Mouse (Mus musculus) C2C12 (cell line): ENCODE results near the gene Bbox1. TPM values are rescaled to one million over a fixed set of nuclear protein-coding genes. Genes with fewer than 3 reads are reported as not detected.

ENCODE experiments used
- H3K27me3 ChIP-seq: one replicate; pipeline ENCODE4 v1.6.1; 2011; ENCODE audit not compliant: control insufficient read depth, insufficient read depth, insufficient read length
- H3K36me3 ChIP-seq: one replicate; pipeline ENCODE4 v1.6.1; 2011; ENCODE audit not compliant: control insufficient read depth, insufficient read depth
- H3K4me3 ChIP-seq: one replicate; pipeline ENCODE4 v1.5.1; 2011; ENCODE audit warnings: mild to moderate bottlenecking, control low read depth; ENCODE audit not compliant: poor library complexity, insufficient read depth, severe bottlenecking
- H3K79me2 ChIP-seq: one replicate; pipeline ENCODE4 v1.6.1; 2011; ENCODE audit not compliant: control insufficient read depth, insufficient read depth
- H3K79me3 ChIP-seq: one replicate; pipeline ENCODE4 v1.6.1; 2011; ENCODE audit warnings: low read depth, control low read depth
- H3ac ChIP-seq: one replicate; pipeline ENCODE3; 2011; ENCODE audit warnings: low read depth; ENCODE audit not compliant: control insufficient read depth, insufficient read length
- CEBPB ChIP-seq: IDR thresholded peaks from one replicate; pipeline ENCODE4 v1.6.1; 2011; ENCODE audit warnings: low read depth, mild to moderate bottlenecking, control low read depth, moderate library complexity
- CTCF ChIP-seq: IDR thresholded peaks from one replicate; pipeline ENCODE4 v1.5.1; 2011; ENCODE audit not compliant: control insufficient read depth, insufficient read depth, insufficient read length
- FOSL1 ChIP-seq: IDR thresholded peaks from one replicate; pipeline ENCODE4 v1.8.0; 2011; ENCODE audit warnings: mild to moderate bottlenecking, low read length; ENCODE audit not compliant: poor library complexity, insufficient read depth, severe bottlenecking
- MAX ChIP-seq: IDR thresholded peaks from one replicate; pipeline ENCODE4 v1.6.1; 2011; ENCODE audit warnings: mild to moderate bottlenecking, control low read depth
- MYOD1 ChIP-seq: IDR thresholded peaks from one replicate; pipeline ENCODE4 v1.6.1; 2011; ENCODE audit warnings: low read depth; ENCODE audit not compliant: control insufficient read depth, insufficient read length
- MYOG ChIP-seq: IDR thresholded peaks from one replicate; pipeline ENCODE4 v1.6.1; 2011; ENCODE audit not compliant: control insufficient read depth, insufficient read length; ENCODE audit errors: extremely low read depth
- USF1 ChIP-seq: IDR thresholded peaks from one replicate; pipeline ENCODE4 v1.6.1; 2011; ENCODE audit warnings: low read depth, mild to moderate bottlenecking, control low read depth, moderate library complexity
- polyA plus RNA-seq: library from polyadenylated mRNA; unstranded; fragments of >200 nt; fragmentation: generic; extraction: Trizol; gene quantifications from one replicate; pipeline ENCODE4 v1.2.1, GENCODE M21; 2012; ENCODE audit warnings: missing spikeins

The Bbox1 gene
- polyA plus RNA-seq, 1 experiment = not detected

DNA sequence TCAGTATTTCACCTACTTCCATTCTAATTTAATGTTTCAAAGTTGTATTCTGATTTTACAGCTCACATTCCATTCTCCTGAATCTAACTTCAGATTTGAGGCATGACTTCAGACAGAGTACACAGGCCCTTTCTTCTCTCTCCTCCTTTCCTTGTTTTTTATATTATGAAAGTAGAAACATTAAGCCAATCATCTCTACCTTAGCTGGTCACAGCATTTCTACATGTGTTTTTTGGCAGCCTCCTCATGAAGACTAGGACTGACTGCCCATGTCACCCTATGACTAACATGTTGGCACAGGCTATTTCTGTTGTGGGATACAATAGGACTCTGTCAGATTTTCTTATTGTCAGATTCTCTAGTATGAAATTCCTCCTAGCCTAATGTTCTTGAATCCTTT, 14.6 kb upstream of the Bbox1 start:
- Histone ChIP-seq H3K27me3 (no peaks in the 10 kb centered on the region), H3ac (no peak overlapping the region), H3K79me3 (no peaks in the 10 kb centered on the region), H3K79me2 (no peaks in the 10 kb centered on the region), H3K36me3 (no peaks in the 10 kb centered on the region), H3K4me3 (no peak overlapping the region)
- TF ChIP-seq MYOD1 (no peak), MYOG (no peak), CEBPB (no peak), MAX (no peak), FOSL1 (no peak), USF1 (no peak), CTCF (no peak)

GRCm38 (mm10) chr2:110319949-110320348, 5.6 kb upstream of the Bbox1 start:
- Histone ChIP-seq H3K79me3 (no peaks in the 10 kb centered on the region), H3K36me3 (no peaks in the 10 kb centered on the region), H3K79me2 (no peaks in the 10 kb centered on the region), H3K27me3 (no peaks in the 10 kb centered on the region), H3ac (no peak overlapping the region), H3K4me3 (no peak overlapping the region)
- TF ChIP-seq MYOD1 = no peak
- TF ChIP-seq MAX = no peak
- TF ChIP-seq FOSL1 = no peak
- no peak for TF ChIP-seq USF1
- no peak for TF ChIP-seq CTCF
- no peak for TF ChIP-seq CEBPB
- no peak for TF ChIP-seq MYOG

DNA sequence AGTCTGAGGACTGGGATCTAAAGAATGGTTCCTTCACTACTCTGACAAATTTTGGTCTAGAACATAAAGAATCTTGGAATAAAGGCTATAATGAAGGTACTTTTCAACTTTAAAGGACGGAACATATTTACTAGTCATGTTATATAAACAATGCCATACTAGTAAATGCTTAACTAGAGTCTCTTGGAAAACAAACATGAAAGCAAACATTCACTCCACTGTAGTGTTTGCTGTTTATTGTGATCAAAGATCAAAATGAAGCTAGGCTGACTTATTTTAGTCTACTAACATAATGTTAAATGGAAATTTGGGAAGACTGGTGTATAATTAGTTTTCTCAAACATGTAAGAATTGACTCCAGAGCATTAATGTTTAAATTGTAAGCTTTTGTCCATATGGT, 4.9 kb upstream of the Bbox1 start:
- TF ChIP-seq CTCF = no peak
- no peak for TF ChIP-seq USF1
- no peak for TF ChIP-seq CEBPB
- no peak for TF ChIP-seq MYOD1
- TF ChIP-seq MYOG = no peak
- no peaks in the 10 kb centered on the region for H3K79me3 ChIP-seq

DNA sequence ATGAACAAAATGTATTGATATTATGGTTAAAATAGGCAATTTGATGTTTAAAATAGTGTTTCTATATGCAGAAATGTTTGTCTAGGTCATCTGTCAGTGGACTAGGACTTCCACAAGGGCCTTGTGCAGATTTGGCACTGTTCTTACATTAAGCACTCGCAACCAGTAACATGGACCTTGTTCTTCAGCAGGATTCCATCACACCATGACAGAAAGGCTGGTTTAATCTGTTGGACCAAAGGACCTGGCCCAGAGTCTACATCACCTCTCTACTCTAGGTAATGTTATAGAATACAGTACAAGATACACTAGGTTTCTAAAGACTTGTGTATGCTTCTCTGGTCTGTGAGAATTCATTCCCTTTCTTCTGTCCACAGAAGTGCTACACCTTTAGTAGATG, 4.4 kb upstream of the Bbox1 start:
- H3K79me2 ChIP-seq = no peaks in the 10 kb centered on the region
- H3K79me3 ChIP-seq = no peaks in the 10 kb centered on the region
- H3ac ChIP-seq = no peak overlapping the region
- H3K27me3 ChIP-seq = no peaks in the 10 kb centered on the region
- no peaks in the 10 kb centered on the region for H3K36me3 ChIP-seq
- TF ChIP-seq MYOD1 = no peak
- TF ChIP-seq USF1 = no peak
- TF ChIP-seq MAX = no peak
- TF ChIP-seq CEBPB = no peak
- TF ChIP-seq CTCF = no peak
- no peak overlapping the region for H3K4me3 ChIP-seq

More for the DNA sequence above, 4.9 kb upstream of the Bbox1 start:
- no peak overlapping the region for H3K4me3 ChIP-seq
- no peaks in the 10 kb centered on the region for H3K79me2 ChIP-seq
- no peaks in the 10 kb centered on the region for H3K27me3 ChIP-seq
- no peaks in the 10 kb centered on the region for H3K36me3 ChIP-seq
- H3ac ChIP-seq = no peak overlapping the region

- H3K79me2 ChIP-seq = no peaks in the 10 kb centered on the region
- TF ChIP-seq CTCF (no peak), MYOD1 (no peak), MYOG (no peak), FOSL1 (no peak), USF1 (no peak), MAX (no peak)
- H3K4me3 ChIP-seq = no peak overlapping the region
- H3K27me3 ChIP-seq = no peaks in the 10 kb centered on the region
- no peak overlapping the region for H3ac ChIP-seq
- H3K36me3 ChIP-seq = no peaks in the 10 kb centered on the region
- H3K79me3 ChIP-seq = no peaks in the 10 kb centered on the region
Measured at GRCm38 (mm10) chr2:110316116-110316883, 1.9 kb upstream of the Bbox1 start.

GRCm38 (mm10) chr2:110314074-110314473, 286 bp downstream of the Bbox1 start:
- Histone ChIP-seq H3K79me2 (no peaks in the 10 kb centered on the region), H3ac (no peak overlapping the region), H3K27me3 (no peaks in the 10 kb centered on the region), H3K36me3 (no peaks in the 10 kb centered on the region), H3K79me3 (no peaks in the 10 kb centered on the region), H3K4me3 (no peak overlapping the region)
- TF ChIP-seq MYOD1 = no peak
- no peak for TF ChIP-seq MAX
- TF ChIP-seq CTCF = no peak
- no peak for TF ChIP-seq CEBPB
- TF ChIP-seq USF1 = no peak
- TF ChIP-seq FOSL1 = no peak
- no peak for TF ChIP-seq MYOG
